Mouse (Mus musculus) testis, adult 2 months (tissue): ENCODE results near the gene Ripor2.

ENCODE experiments used
- CTCF ChIP-seq: fragments of 200-500 bp; IDR thresholded peaks from 2 replicates; pipeline ENCODE4 v1.5.1; 2012; ENCODE audit warnings: low read depth, mild to moderate bottlenecking, inconsistent platforms, low read length, moderate library complexity; ENCODE audit not compliant: control insufficient read depth, insufficient read depth, insufficient replicate concordance
- POLR2A ChIP-seq: fragments of 200-500 bp; IDR thresholded peaks from 2 replicates; pipeline ENCODE4 v1.6.1; 2012; ENCODE audit warnings: low read depth, mild to moderate bottlenecking, inconsistent platforms, low read length, moderate library complexity; ENCODE audit not compliant: control insufficient read depth

GRCm38 (mm10) chr13:24580759-24581158, 1.2 kb upstream of the Ripor2 start:
- no peak for TF ChIP-seq CTCF
- TF ChIP-seq POLR2A, result no peak
